Mouse (Mus musculus): ENCODE data around the gene Grid2.

Grid2 gene

DNA sequence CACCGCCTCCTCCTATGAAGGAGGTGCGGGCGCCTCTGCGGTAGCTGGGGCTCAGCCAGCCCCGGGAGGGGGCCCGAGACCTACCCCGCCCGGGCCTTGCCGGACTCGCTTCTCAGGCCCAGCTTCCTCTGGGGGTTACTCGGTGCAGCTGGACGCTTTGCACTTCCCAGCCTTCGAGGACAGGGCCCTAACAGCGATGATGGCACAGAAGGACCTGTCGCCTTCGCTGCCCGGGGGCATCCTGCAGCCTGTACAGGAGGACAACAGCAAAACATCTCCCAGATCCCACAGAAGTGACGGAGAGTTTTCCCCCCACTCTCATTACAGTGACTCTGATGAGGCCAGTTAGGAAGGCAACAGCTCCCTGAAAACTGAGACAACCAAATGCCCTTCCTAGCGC lies 1474.4 kb downstream of the Grid2 start:
- no peak for DNase-seq (ENCODE audit: low spot score in 2 of 2)

DNA sequence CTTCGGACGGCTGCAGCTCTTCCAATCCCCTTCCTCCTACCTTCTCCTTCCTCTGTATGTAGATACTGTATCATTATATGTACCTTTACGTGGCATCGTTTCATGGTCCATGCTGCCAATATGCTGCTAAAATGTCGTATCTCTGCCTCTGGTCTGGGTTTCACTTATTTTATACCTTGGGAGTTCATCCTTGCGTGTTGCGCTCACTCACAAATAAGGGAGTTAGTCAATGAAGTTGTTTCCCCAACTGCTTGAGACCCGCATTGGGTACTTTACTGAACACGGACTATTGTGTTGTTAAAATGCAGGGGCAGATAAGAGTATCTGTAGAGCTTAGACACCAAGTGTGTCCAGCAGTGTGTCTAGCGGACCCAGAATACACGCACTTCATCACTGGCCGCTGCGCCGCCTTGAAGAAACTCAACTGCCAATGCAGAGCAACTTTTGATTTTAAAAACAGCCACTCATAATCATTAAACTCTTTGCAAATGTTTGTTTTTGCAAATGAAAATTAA lies 1474.9 kb downstream of the Grid2 start:
- no peak for DNase-seq (ENCODE audit: low spot score in 2 of 2)

DNA sequence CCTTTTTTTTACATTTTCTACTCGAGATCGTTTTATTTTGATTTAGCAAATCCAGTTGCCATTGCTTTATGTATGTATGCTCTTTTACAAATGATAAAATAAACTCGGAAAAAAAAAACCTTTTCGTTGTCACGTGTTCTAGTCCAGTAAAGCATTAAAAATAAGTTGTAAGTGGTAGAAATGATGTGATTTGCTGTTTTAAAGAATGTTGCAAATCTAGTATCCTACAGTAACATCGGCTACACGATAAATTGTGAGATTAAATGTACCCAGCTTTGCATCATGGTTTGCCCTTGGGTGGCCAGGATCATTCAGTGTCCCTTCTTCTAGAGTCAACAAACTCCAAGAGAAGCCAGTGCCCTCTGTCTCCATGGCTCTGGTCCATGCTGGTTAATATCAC lies 1475.5 kb downstream of the Grid2 start:
- no peak for DNase-seq (ENCODE audit: low spot score in 2 of 2)

DNA sequence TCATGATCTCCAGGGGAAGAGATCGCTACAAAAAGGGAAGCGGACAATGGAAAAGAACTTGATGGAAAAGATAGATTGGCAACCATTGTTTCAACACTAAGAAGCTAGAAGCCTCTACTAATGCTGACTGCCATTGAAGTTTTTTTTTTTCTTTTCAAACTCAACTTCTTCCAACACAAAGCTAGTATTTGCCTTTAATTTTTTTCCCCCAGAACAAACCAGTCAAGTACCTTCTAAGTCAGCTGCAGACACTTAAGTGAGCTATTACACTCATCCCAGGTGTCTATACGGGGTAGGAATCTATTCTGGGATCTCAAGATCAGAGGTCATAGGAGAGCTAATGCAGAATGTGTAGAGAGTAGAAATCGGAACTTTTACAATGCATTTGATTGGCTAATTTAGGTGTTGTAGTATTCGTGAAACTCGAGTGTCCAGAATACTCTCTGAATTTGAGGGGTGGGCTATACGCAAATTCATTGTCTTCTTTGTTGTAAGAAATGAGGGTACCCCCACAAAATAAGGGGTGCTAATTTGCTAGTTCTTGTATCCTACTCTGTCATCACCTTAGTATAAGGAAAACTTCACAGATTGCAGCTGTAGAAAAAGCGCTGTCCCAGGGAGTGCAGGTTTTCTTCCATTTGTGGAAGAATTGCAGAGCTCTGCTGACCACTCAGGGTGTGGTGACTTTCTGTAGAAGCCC lies 1476.1 kb downstream of the Grid2 start:
- no peak for DNase-seq (ENCODE audit: low spot score in 2 of 2)

DNA sequence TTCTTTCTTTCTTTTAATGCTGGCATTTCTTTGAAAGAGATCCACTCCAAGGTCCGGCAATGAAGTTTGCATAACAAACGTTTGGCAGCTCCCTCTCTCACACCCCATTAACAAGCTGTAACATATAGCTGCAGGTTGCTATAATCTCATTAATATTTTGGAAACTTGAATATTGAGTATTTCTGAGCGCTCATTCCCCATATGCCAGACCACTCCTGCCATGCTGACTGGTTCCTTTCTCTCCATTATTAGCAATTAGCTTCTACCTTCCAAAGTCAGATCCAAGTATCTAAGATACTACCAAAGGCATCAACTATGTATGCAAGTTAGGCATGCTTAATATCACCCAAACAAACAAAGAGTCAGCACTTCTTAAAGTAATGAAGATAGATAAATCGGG lies 1477.6 kb downstream of the Grid2 start:
- DNase-seq (ENCODE audit: low spot score in 2 of 2) = no peak

DNA sequence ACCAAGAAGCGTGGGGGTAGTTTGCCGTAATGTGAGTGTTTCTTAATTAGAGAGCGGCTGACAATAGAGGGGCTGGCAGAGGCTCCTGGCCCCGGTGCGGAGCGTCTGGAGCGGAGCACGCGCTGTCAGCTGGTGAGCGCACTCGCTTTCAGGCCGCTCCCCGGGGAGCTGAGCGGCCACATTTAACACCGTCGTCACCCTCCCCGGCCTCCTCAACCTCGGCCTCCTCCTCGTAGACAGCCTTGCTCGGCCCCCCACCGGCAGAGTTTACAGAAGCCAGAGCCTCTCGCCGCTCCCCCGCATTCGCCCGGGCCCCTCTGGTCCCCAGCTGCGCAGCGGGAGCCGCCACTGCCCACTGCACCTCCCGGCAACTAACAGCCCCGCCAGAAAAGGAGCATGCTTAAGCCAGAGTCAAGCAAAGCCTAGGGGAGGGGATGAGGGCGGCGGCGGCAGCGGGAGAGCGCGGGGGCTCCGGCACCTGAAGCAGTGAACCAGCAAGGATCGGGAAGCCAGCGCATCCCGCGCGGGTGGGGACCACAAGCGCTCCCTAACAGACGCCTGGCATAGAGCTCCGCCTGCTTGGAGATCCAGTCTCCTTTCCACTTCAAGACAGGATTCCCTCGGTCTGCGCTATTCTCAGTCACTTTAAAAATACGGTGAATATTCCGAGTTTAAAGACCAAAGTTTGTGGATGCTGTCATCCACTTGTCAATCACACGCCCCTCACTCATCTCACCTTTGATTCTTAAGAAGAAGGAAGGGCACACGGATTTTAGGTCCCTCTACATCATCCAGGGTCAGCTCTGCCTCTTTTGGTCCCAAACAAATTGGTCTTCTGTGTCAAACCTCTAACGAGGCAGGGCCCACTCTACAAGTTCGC lies 1479.0 kb downstream of the Grid2 start:
- DNase-seq (ENCODE audit: low spot score in 2 of 2) = no peak

DNA sequence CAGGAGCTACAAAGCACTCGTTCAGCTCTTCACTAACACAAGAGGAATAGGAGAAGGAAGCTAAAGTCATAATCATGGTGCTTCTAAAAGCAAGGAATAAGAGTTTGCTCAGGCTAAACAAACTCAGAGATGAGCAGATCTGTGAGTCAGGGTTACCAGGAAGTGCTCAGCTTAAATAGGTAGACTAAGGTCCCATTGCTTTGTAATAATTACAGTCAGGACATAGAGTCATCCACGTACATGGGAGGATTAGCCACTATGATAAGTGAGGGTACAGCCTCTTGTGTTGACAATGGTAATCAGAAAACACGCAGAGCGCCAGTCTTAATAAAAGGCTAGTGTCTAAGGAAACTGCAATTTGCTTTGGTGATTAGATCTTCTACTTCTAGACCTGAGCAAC lies 1480.6 kb downstream of the Grid2 start:
- DNase-seq (ENCODE audit: low spot score in 2 of 2) = no peak

DNA sequence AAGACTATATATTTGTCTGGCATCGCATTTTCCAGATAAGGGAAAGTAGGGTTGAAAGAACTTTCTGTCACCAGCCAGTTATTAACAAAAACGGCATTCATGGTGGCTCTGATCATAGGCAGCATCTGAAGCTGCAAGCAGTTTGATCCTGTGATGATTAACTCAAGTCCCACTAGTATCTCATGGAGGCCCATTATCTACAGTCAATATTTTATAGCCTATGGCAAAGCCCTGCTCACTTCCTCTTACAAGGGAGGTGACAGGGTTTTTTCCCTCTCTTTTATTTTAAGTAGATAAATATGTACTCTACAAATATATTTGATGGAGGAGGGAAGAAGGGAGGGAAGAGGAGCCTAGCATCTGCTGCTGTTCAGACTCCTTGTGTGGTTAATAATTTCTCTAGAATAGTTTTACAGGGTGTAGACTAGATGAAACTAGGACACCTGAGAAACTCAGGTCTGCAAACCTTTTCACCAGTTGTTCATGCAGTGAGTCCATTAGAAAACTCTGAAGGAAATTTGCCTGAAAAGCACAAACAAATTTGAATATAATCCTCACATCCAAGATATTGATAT lies 1487.3 kb downstream of the Grid2 start:
- DNase-seq (ENCODE audit: low spot score in 2 of 2) = no peak

Measured in right cerebral cortex, adult 2 months (tissue).